ENCODE assay signal across 19 mouse cellular contexts in the genomic region with DNA sequence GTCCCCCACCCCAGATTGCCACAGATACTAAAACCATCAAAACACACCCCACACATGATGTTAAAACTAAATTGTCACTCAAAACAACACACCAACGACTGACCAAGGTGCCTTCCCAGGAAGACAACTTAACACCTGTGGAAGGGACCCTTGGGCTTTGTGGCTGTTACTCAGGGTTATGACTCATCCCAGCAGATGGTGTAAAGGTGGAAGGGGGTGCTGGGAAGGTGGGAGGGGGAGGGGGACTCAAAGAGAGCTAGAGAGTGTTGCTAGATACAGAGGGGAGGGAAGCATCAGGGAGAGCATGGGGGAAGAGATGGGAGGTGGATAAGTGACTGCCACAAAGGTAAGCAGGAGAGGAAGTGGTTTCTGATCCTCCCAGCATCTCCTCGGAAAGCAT.
A peak's percentile ranks its signal among the peaks of the same experiment; 100 is the strongest.
DNase-seq lines count a peak whose midpoint lies in the region; TF ChIP-seq lines count a peak whose summit lies in the region.
"Had no signal": no experiment of that assay in that cellular context is flagged by ENCODE, and none has a peak within 500 bp of the region (broad histone marks: within the 10 kb centered on the region; RNA-seq: fewer than 3 reads in every experiment).

No protein-coding gene starts in this region.

- H3K9me3 ChIP-seq in heart, embryonic 10.5 days, result no peaks in the 10 kb centered on the region
- H3K9me3 ChIP-seq in CH12.LX (replicated peaks; ENCODE audit: low read length), result no peaks in the 10 kb centered on the region
- H3K9me3 ChIP-seq: embryonic facial prominence, embryonic 13.5 days; embryonic facial prominence, embryonic 15.5 days; forebrain, embryonic 10.5 days; forebrain, embryonic 12.5 days had no signal

- H3K27me3 ChIP-seq in heart, embryonic 10.5 days (ENCODE audit: insufficient read depth, poor library complexity, severe bottlenecking), result no peaks in the 10 kb centered on the region
- H3K27me3 ChIP-seq in CH12.LX (replicated peaks), result no peaks in the 10 kb centered on the region
- H3K27me3 ChIP-seq: embryonic facial prominence, embryonic 13.5 days; embryonic facial prominence, embryonic 15.5 days; forebrain, embryonic 12.5 days had no signal

- H3K4me1 ChIP-seq in heart, embryonic 10.5 days, result peaks cover 8% of the 10 kb centered on the region; the same call in 1 of the 2 replicates
- peaks cover 16 to 78% of the 10 kb centered on the region in 2 experiments for H3K4me1 ChIP-seq in CH12.LX (ENCODE audit: control insufficient read depth in 1 of 2, insufficient read depth in 2 of 2)
- H3K4me1 ChIP-seq: embryonic facial prominence, embryonic 13.5 days; embryonic facial prominence, embryonic 15.5 days; forebrain, embryonic 12.5 days had no signal

- TF ChIP-seq POLR2A in CH12.LX (IDR thresholded peaks at IDR 0.05; ENCODE audit: low read depth, low read length), result no peak

- TF ChIP-seq EP300 in CH12.LX (IDR thresholded peaks at IDR 0.05; ENCODE audit: low read length), result peak; percentile 88

- DNase-seq in heart, embryonic 10.5 days (ENCODE audit: low spot score), result peak; percentile 19
- DNase-seq in heart, postnatal 36 days, result no peak
- DNase-seq in thymus, postnatal 0 days (ENCODE audit: low spot score), result peak; percentile 10
- DNase-seq in thymus, postnatal 36 days, result no peak
- DNase-seq in CH12.LX (ENCODE audit: extremely low read depth), result peak; percentile 80
- DNase-seq in naive thymus-derived CD4-positive, alpha-beta T cell, adult 2 months (ENCODE audit: low read depth), result peak; percentile 22
- no peak for DNase-seq in left cerebral cortex, adult 2 months (ENCODE audit: extremely low spot score in 1 of 2, low spot score in 2 of 2)
- no peak for DNase-seq in T-cell, adult 2 months (ENCODE audit: low spot score)
- DNase-seq: adrenal gland, adult 8-10 months; adrenal gland, postnatal 14 days; adrenal gland, postnatal 36 days; cerebellum, adult 11-12 months; cerebellum, adult 9-10 months; cerebellum, postnatal 10 days had no signal

- dilution Hi-C loops in CH12.LX (cut with MboI; ENCODE audit: extremely low pct_ligation_motif_present, extremely low pct_unique_long_range_greater_than_20kb, low sequenced_read_pairs), result no loop called here

- TF ChIP-seq RAD21 in CH12.LX (IDR thresholded peaks at IDR 0.05; ENCODE audit: low read depth, low read length), result no peak; the same call in 1 of the 2 replicates

- no peak overlapping the region for H3K4me3 ChIP-seq in heart, embryonic 10.5 days
- H3K4me3 ChIP-seq in CH12.LX (replicated peaks in 1 of 3; ENCODE audit: low read depth in 2 of 3, low read length in 2 of 3, poor library complexity in 1 of 3), result no peak overlapping the region
- no peak overlapping the region for H3K4me3 ChIP-seq in left cerebral cortex, adult 2 months
- H3K4me3 ChIP-seq: embryonic facial prominence, embryonic 13.5 days; embryonic facial prominence, embryonic 15.5 days; erythroblast, embryonic 14.5 days; forebrain, embryonic 10.5 days; forebrain, embryonic 12.5 days had no signal

- in situ Hi-C loops in CH12.LX (cut with MboI; ENCODE audit: low pct_ligation_motif_present, low pct_unique_long_range_greater_than_20kb, low sequenced_read_pairs), result no loop called here

- no peak for TF ChIP-seq CTCF in CH12.LX (conservative IDR thresholded peaks at IDR 0.05 in 1 of 2, IDR thresholded peaks at IDR 0.05 in 1 of 2; ENCODE audit: low read depth in 2 of 2, low read length in 2 of 2)
- TF ChIP-seq CTCF in left cerebral cortex, adult 2 months (IDR thresholded peaks at IDR 0.05), result no peak

- intact Hi-C loops in heart, postnatal 36 days (cut with DNase I), result no loop called here
- intact Hi-C loops in left cerebral cortex, adult 2 months (cut with DNase I), result no loop called here

- H3K27ac ChIP-seq in heart, embryonic 10.5 days, result no peak overlapping the region
- no peak overlapping the region for H3K27ac ChIP-seq in CH12.LX (ENCODE audit: insufficient read depth, low read depth)
- no peak overlapping the region for H3K27ac ChIP-seq in left cerebral cortex, adult 2 months
- H3K27ac ChIP-seq: embryonic facial prominence, embryonic 13.5 days; embryonic facial prominence, embryonic 15.5 days; forebrain, embryonic 10.5 days; forebrain, embryonic 12.5 days had no signal

- no peaks in the 10 kb centered on the region for H3K79me2 ChIP-seq in CH12.LX (replicated peaks; ENCODE audit: control insufficient read depth, extremely low read depth, insufficient read depth, poor library complexity, severe bottlenecking)

- peak overlapping the region; percentile 4; the same call in 1 of the 2 replicates for H3K4me2 ChIP-seq in CH12.LX (ENCODE audit: insufficient read depth, low read depth, poor library complexity, severe bottlenecking)
- H3K4me2 ChIP-seq: embryonic facial prominence, embryonic 13.5 days; embryonic facial prominence, embryonic 15.5 days; forebrain, embryonic 12.5 days had no signal

- H3K9ac ChIP-seq in CH12.LX (ENCODE audit: insufficient read depth, low read depth), result no peak overlapping the region
- H3K9ac ChIP-seq: embryonic facial prominence, embryonic 13.5 days; embryonic facial prominence, embryonic 15.5 days; forebrain, embryonic 12.5 days had no signal

- 53% methylated on average over 2 of the region's 2 CpGs for WGBS in heart, embryonic 10.5 days

- no peaks in the 10 kb centered on the region for H3K36me3 ChIP-seq in heart, embryonic 10.5 days
- H3K36me3 ChIP-seq in CH12.LX (replicated peaks in 1 of 2; ENCODE audit: control insufficient read depth in 1 of 2, insufficient read depth in 1 of 2, low read length in 1 of 2), result peaks cover 0 to 16% of the 10 kb centered on the region in 2 experiments
- H3K36me3 ChIP-seq: embryonic facial prominence, embryonic 15.5 days; forebrain, embryonic 10.5 days; forebrain, embryonic 12.5 days had no signal

TF ChIP-seq in CH12.LX, 34 proteins besides CTCF, POLR2A, EP300 and RAD21:
- TF ChIP-seq POLR2AphosphoS2 (IDR thresholded peaks at IDR 0.05; ENCODE audit: low read depth, low read length) (no peak), MAZ (IDR thresholded peaks at IDR 0.05; ENCODE audit: low read depth, low read length) (peak; percentile 90), JUN (IDR thresholded peaks at IDR 0.05; ENCODE audit: insufficient read depth, low read depth, low read length) (peak; percentile 25; the same call in 1 of the 2 replicates), SMC3 (IDR thresholded peaks at IDR 0.05; ENCODE audit: low read depth, low read length) (no peak), SIN3A (IDR thresholded peaks at IDR 0.05; ENCODE audit: low read length) (peak; percentile 43; the same call in 1 of the 2 replicates), JUND (conservative IDR thresholded peaks at IDR 0.05; ENCODE audit: low read depth, low read length) (peak; percentile 64; the same call in 1 of the 2 replicates), MAFK (IDR thresholded peaks at IDR 0.05; ENCODE audit: insufficient replicate concordance, low read length) (0 out of 2 replicates have a peak, but pooled peaks have one; percentile 46), ZKSCAN1 (IDR thresholded peaks at IDR 0.05; ENCODE audit: borderline replicate concordance, low read depth, low read length) (no peak), USF2 (conservative IDR thresholded peaks at IDR 0.05; ENCODE audit: low read depth, low read length) (no peak), GABPA (IDR thresholded peaks at IDR 0.05; ENCODE audit: insufficient replicate concordance, low read depth, low read length) (no peak), KAT2A (IDR thresholded peaks at IDR 0.05; ENCODE audit: insufficient replicate concordance, low read length) (0 out of 2 replicates have a peak, but pooled peaks have one; percentile 62), NRF1 (IDR thresholded peaks at IDR 0.05; ENCODE audit: low read depth, low read length) (no peak), ZMIZ1 (IDR thresholded peaks at IDR 0.05; ENCODE audit: low read depth, low read length) (no peak), IRF4 (IDR thresholded peaks at IDR 0.05; ENCODE audit: low read depth, low read length) (peak; percentile 79), TCF12 (IDR thresholded peaks at IDR 0.05; ENCODE audit: low read depth, low read length) (peak; percentile 95), MAX (IDR thresholded peaks at IDR 0.05; ENCODE audit: low read length) (0 out of 2 replicates have a peak, but pooled peaks have one; percentile 22), CHD1 (IDR thresholded peaks at IDR 0.05; ENCODE audit: low read depth, low read length) (no peak), USF1 (IDR thresholded peaks at IDR 0.05; ENCODE audit: low read depth, low read length) (no peak), E2F4 (IDR thresholded peaks at IDR 0.05; ENCODE audit: insufficient replicate concordance, low read depth, low read length) (no peak), TBP (conservative IDR thresholded peaks at IDR 0.05; ENCODE audit: low read depth, low read length) (no peak), ZNF384 (IDR thresholded peaks at IDR 0.05; ENCODE audit: low read depth, low read length) (no peak), MYC (IDR thresholded peaks at IDR 0.05; ENCODE audit: low read depth, low read length) (no peak), UBTF (IDR thresholded peaks at IDR 0.05; ENCODE audit: low read depth, low read length) (no peak), ZC3H11A (IDR thresholded peaks at IDR 0.05; ENCODE audit: low read depth, low read length) (no peak), ELF1 (IDR thresholded peaks at IDR 0.05; ENCODE audit: low read depth, low read length) (no peak), MEF2A (IDR thresholded peaks at IDR 0.05; ENCODE audit: borderline replicate concordance, low read depth, low read length) (peak; percentile 38), CHD2 (IDR thresholded peaks at IDR 0.05; ENCODE audit: low read length) (peak; percentile 95), BHLHE40 (IDR thresholded peaks at IDR 0.05; ENCODE audit: low read depth, low read length) (peak; percentile 77), MXI1 (IDR thresholded peaks at IDR 0.05; ENCODE audit: low read depth, low read length) (no peak), HCFC1 (IDR thresholded peaks at IDR 0.05; ENCODE audit: low read depth, low read length) (0 out of 2 replicates have a peak, but pooled peaks have one; percentile 22), RCOR1 (conservative IDR thresholded peaks at IDR 0.05; ENCODE audit: low read depth, low read length) (peak; percentile 84), NELFE (IDR thresholded peaks at IDR 0.05; ENCODE audit: low read depth, low read length) (no peak), PAX5 (IDR thresholded peaks at IDR 0.05; ENCODE audit: low read length) (no peak), ETS1 (conservative IDR thresholded peaks at IDR 0.05; ENCODE audit: low read depth, low read length) (peak; percentile 93)

Comparison
In these comparisons a context has a peak if more than half of its experiments do, and no peak if none do; other contexts are left out.
1. DNase-seq: peak in heart, embryonic 10.5 days (single experiment), thymus, postnatal 0 days (single experiment), CH12.LX (single experiment) and naive thymus-derived CD4-positive, alpha-beta T cell, adult 2 months (single experiment); none in heart, postnatal 36 days (0 of 2), thymus, postnatal 36 days (0 of 2), left cerebral cortex, adult 2 months (0 of 2) and T-cell, adult 2 months (single experiment).